Mouse (Mus musculus): ENCODE measurements around the gene Akr1c6.
"Not testable (repeated sequence)": the region's sequence is repeated elsewhere in the genome, so short reads cannot be mapped to it uniquely, and the experiment has no call there.

Akr1c6 gene

DNA sequence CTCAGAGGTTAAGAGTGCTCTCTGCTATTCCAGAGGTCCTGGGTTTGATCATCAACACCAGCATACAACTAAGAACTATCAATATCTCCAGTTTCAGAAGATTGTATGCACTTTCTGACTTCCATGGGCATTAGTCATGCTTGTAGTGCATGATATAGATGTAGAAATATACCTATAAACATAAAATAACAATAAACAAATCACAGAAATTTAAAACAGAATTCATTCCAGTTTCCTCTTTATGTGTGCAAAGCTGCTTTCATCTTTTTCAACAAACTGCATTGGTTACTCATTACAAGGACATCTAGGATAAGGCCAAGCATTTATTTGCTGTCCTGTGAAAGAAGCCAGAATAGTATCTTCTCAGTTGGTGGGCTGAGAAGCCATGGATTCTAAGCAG, at the start of gene Akr1c6:
Akr1c6 (plus strand) TSS at position 301 of the 400 bp plus-strand sequence.
- no peak for DNase-seq (ENCODE audit: low spot score in 2 of 2)

DNA sequence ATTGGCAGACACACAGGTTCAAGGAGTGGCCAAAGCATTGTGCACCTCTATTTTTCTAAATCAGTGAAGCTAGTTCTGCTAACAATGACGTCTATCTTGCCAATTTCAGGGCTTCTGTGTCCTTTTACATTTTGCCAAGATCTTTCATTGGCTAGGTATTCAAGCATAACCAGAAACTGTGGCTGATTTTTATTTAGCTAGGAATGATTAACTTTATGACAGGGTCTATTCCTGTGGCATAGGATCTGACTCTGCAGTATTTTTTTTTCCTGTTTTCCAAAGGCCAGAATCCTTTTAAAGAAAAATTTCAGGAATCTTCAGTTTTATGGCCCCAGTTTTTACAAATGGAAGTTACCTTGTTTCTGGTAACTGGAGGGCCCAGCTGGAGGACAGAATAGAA, 49.2 kb upstream of the Akr1c6 start:
- no peak for DNase-seq (ENCODE audit: low spot score in 2 of 2)

DNA sequence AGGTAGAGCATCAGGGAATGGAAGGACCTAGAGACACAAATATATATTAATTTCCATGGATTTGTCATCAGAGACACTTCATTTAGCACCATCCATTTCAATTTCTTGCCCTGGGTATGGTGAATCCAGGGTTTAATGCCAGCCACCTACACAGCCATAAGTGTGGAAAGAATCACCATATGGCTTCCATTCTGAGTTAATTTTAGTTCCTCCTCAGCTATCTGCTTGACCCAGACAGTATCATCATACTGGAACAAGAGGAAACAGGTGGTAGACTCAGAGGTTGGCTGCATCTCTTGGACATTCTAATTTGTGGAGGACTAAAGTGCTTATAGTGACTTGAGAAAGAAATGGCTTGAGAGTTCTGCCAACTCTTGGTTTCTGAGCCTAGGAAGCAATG, 48.6 kb upstream of the Akr1c6 start:
- no peak for DNase-seq (ENCODE audit: low spot score in 2 of 2)

DNA sequence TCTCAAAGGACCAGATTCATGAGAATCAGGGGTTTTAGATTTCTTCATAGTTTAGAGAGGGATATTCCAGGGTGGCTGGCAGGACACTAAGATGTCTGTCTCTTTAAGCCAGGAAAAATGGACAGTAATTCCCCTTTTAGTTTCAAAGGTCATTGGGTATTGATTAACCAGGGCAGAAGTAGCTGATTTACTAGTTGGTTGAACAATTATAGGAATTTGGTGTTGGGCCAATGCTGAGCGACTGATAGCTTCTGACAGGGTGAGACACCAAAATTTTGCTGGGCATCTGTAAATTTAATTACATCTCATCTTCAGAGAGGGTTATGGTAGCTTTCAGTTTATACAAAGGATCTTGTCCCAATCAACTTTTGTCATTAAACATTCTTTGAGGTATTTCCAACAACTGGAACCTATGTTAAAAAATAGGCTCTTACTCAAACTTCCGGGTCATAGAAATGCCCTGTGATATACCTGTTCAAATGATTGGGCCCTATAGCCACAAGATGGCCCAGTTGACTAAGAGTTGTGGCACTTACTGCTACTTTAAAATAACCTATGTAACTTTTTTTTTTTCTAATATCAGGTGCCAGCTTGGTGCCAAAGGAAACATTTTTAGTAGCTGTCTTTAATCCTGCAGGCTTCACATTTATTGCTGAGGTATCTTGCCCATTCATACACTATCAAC, 45.2 kb upstream of the Akr1c6 start:
- no peak for DNase-seq (ENCODE audit: low spot score in 2 of 2)

DNA sequence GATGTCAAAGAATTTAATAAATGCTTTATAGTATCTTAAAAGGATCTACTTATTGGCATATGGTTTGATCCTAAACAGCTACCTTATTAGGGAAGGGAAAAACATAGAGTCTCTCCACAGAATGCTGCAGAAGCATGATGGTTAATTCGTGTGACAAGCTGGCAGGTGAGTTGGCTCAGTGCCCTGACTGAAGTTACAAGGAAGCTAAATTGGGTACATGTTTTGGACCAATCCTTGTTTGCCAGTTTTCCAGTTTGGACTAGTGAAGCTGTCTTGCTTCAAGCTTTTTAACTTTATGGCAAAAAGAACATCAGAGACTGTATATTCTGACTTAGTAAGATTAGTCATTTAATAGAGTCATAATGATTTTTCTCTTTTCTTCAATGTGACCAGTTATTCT, 33.7 kb upstream of the Akr1c6 start:
- not testable (repeated sequence) for DNase-seq (ENCODE audit: low spot score in 2 of 2)

DNA sequence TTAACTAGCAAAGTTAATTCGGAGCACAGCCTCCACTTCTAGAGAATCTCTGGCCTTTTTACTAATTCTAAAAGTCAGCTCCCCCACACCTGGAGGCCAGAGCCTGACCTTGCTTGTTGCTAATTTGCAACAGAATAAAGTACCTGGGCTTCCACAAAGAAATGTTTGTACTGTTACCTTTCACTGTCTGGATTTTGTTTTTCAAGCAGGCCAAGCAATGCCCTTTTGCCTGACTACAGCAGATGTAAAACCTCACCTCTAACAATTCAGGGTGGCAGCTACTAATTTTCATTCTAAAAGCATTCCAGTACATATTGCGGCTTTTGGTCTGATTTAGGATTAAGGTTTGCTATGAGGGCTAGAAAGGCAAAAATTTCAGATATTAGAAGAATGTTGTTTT, 33.3 kb upstream of the Akr1c6 start:
- no peak for DNase-seq (ENCODE audit: low spot score in 2 of 2)

DNA sequence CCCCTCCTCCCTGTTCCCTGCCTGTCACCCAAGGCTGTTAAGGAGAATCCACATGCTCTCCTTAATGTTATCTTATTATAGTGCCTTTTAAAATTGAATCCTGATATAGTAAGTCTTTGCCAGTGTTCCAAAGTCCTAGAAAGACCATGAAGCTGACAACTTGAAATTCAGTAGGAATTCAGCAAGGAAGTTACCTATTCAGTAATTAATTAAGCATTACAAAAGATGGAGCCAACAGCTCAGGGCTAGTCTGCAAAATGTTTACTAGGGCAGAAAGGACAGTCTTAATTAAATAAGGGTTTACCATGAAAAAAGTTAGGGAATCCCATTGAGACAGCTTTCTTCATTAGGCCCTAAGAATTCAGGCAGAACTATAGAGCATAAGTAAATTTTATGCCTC, 31.9 kb upstream of the Akr1c6 start:
- DNase-seq (ENCODE audit: low spot score in 2 of 2) = no peak

DNA sequence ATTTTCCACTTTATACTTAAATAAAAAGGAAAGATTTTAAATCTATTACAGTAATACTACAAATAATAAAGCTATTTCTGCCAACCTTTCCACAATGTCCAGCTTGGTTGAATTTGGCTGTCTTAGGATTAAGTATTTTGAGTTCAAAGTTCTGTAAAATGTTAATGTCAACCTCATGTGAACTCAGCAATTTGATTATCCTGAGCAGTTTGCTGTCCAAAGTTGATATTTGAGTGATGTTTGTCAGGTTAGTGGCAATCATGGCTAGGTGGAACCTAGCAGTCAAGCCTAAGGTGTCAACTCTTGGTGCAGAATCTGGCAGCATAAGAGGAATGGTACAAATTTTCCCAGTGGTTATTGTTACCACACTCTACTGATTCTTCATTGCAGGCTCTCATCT, 29.4 kb upstream of the Akr1c6 start:
- DNase-seq (ENCODE audit: low spot score in 2 of 2) = no peak

DNA sequence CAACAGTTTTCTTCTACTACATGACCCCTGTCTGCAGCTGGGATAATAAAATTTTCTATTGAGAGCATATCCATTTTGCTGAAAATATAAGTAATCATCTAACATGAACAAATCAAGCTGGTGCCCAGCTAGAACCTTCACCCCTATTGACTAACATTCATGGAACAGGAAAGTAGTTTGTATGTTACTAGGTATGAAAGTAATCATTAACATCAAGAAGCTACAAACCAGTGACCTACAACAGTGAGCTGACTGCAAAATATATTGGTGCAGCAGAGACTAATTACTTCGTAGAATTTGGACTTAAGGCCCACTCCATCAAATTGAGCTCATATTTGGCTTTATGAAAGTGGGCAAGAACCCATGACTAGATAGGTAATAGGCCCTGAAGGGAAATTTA, 27.3 kb upstream of the Akr1c6 start:
- DNase-seq (ENCODE audit: low spot score in 2 of 2) = no peak

DNA sequence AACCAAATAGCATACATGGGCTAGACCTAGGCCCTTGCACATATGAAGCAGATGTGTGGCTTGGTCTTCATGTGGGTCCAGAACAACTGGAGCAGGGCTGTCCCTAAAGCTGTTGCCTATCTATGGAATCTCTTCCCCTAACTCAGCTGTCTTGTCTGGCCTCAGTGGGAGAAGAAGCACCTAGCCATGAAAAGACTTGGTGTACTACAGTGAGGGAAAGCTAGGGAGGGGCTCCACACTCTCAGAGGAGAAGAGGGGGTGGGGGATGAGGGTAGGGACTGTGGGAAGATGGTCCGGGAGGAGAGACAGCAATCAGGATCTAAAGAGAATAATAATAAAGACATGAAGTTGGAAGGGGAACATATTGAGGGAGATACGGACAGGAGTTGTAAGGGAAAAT, 5.5 kb upstream of the Akr1c6 start:
- no peak for DNase-seq (ENCODE audit: low spot score in 2 of 2)

DNA sequence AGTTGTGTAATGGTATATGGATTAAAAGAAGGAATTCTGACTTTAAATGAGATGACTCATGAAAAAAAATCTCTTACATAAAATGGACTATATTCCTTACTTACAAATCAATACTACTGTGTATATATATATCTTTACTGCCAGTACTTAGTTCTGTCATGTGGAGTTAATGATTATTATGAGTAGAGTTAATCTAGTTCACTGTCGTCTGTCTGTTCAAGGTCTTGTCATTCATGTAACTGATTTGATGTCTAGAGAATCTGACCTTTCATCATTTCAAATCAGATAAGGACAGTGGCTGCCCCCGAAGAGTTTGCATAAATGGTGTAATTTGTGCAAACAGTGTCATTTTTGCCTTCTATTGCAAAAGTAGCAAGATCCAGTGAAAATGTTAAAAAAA, 5.1 kb upstream of the Akr1c6 start:
- DNase-seq (ENCODE audit: low spot score in 2 of 2) = no peak

DNA sequence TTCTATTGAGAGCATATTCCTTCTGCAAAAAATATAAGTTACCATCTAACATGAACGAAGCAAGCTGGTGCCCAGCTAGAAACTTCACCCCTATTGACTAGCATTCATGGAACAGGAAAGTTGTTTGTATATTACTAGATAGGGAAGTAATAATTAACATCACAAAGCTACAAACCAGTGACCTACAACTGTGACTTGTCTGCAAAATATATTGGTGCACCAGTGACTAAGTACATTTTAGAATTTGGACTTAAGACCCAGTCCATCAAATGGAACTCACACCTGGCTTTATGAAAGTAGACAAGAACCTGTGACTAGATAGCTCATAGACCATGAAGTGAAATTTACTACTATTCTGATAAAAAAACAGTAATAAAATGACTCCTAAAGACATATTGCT, 3.0 kb upstream of the Akr1c6 start:
- DNase-seq (ENCODE audit: low spot score in 2 of 2) = no peak

DNA sequence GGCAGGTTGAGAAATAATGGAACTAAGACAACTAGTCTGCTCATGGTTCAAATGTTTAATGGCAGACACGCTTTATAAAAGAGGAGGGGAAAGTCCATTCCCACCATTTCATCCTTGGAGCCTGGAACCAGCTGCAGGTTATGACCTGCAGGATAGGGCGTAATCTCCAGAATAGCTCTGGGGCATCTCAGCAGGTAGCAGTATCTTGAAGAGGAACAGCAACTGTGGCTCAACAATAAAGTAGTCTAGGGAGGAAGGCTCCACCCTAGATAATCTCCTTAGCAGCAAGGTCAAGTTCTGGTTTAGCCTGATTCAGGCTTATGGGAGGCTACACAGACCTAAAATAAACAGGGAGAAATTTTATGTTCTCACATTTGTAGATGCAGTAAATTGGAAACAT, 31.5 kb downstream of the Akr1c6 start:
- DNase-seq (ENCODE audit: low spot score in 2 of 2) = no peak

DNA sequence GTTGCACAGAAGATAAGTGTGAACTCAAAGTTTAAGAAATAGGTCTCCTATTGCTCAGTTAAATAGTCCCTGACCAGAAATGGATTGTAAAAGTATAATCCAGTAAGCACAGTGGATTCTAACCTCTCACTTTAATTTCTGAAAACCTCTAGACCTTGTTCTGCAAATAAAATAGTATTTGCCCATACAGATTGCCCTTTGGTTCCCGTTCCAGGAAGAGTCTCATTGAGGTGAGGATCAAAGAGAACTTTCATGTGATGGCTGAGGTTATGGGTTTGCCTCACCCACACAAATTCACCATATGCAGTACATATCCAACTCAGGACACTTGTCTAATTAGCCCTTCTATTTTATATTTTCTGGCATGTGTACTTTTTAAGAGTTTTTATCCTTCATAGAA, 33.8 kb downstream of the Akr1c6 start:
- DNase-seq (ENCODE audit: low spot score in 2 of 2) = no peak

Data from urinary bladder, postnatal 36 days (tissue).